Mouse (Mus musculus) testis, adult 2 months (tissue): Measurements from ENCODE around the gene Cd151. TPM values are rescaled to one million over a fixed set of nuclear protein-coding genes. Genes with fewer than 3 reads are reported as not detected.

ENCODE experiments used
- H3K27ac ChIP-seq: fragments of 200-500 bp; 2 replicates; pipeline ENCODE4 v1.5.1; 2012; ENCODE audit warnings: low read depth, low read length; ENCODE audit not compliant: control insufficient read depth, insufficient read depth
- H3K27me3 ChIP-seq: fragments of 200-500 bp; 2 replicates; pipeline ENCODE4 v1.6.1; 2012; ENCODE audit warnings: mild to moderate bottlenecking, low read length, moderate library complexity; ENCODE audit not compliant: control insufficient read depth, insufficient read depth
- H3K36me3 ChIP-seq: fragments of 200-500 bp; 2 replicates; pipeline ENCODE4 v1.6.1; 2012; ENCODE audit warnings: mild to moderate bottlenecking, low read length; ENCODE audit not compliant: control insufficient read depth, insufficient read depth
- H3K4me1 ChIP-seq: fragments of 200-500 bp; 2 replicates; pipeline ENCODE4 v1.6.1; 2012; ENCODE audit warnings: low read length; ENCODE audit not compliant: control insufficient read depth, insufficient read depth
- H3K4me3 ChIP-seq: fragments of 200-500 bp; 2 replicates; pipeline ENCODE4 v1.5.1; 2012; ENCODE audit warnings: low read depth, mild to moderate bottlenecking, low read length, moderate library complexity, mixed read lengths; ENCODE audit not compliant: control insufficient read depth
- CTCF ChIP-seq: fragments of 200-500 bp; IDR thresholded peaks from 2 replicates; pipeline ENCODE4 v1.5.1; 2012; ENCODE audit warnings: low read depth, mild to moderate bottlenecking, inconsistent platforms, low read length, moderate library complexity; ENCODE audit not compliant: control insufficient read depth, insufficient read depth, insufficient replicate concordance
- POLR2A ChIP-seq: fragments of 200-500 bp; IDR thresholded peaks from 2 replicates; pipeline ENCODE4 v1.6.1; 2012; ENCODE audit warnings: low read depth, mild to moderate bottlenecking, inconsistent platforms, low read length, moderate library complexity; ENCODE audit not compliant: control insufficient read depth
- polyA plus RNA-seq: library from polyadenylated mRNA; depleted of rRNA; stranded (reverse); fragments of >200 nt; gene quantifications from 2 replicates; pipeline ENCODE4 v1.2.3, GENCODE M21; 2012; rRNA removed

Gene Cd151
- polyA plus RNA-seq, 1 experiment: 104 TPM

DNA sequence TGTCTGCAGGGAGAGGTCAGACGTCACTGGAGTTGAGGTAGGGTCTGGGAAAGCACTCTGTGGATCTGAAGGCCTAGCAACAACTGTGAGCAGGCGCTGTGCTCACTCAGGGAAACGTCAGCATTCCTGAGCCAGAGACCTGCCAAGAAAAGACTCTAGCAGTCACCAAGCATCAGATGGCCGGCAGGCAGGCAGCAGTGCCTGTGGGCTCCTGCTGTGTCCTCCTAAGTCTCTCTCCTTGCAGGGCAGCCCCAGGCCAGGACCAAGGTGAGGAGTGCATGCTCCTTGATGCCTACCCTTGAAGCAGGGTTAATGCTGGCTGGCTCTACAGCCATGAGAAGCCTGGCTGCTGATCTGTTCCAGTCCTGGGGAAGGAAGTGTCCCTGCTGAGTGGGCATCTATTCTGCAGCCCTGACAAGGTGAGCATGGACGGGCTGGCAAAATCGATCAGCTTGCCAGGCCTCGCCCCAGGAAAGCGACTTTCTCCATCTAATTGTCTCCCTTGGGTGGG lies 43.5 kb downstream of the Cd151 start:
- H3K4me3 ChIP-seq: no peak overlapping the region
- H3K27ac ChIP-seq: no peak overlapping the region

DNA sequence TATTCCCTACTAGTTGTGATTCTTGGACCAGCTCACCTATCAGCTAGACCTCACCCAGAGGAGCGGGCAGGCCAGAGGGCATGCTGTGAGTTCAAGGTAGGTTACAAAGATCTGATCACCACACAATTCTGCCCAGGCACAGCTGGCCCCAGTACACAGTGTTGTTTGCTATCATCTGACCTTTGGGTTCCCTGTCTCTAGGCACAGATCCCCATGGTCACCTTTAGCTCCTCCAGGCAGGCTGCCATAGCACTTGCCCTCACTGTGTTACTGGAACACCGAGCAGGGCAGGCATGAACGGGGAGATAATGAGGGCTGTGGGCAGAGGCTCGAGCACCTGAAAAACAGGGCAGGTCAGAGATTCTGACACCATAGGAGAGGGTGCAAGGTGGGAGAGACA lies 50.4 kb downstream of the Cd151 start:
- H3K4me1 ChIP-seq: no peaks in the 10 kb centered on the region
- H3K27ac ChIP-seq: no peak overlapping the region
- no peaks in the 10 kb centered on the region; the same call in 1 of the 2 replicates for H3K36me3 ChIP-seq
- H3K4me3 ChIP-seq: no peak overlapping the region
- H3K27me3 ChIP-seq: no peaks in the 10 kb centered on the region
- no peak for TF ChIP-seq POLR2A
- TF ChIP-seq CTCF: no peak

More for the DNA sequence above, 43.5 kb downstream of the Cd151 start:
- no peak for TF ChIP-seq CTCF
- TF ChIP-seq POLR2A: no peak
- Histone ChIP-seq H3K4me1 (no peaks in the 10 kb centered on the region), H3K27me3 (no peaks in the 10 kb centered on the region), H3K36me3 (no peaks in the 10 kb centered on the region; the same call in 1 of the 2 replicates)

DNA sequence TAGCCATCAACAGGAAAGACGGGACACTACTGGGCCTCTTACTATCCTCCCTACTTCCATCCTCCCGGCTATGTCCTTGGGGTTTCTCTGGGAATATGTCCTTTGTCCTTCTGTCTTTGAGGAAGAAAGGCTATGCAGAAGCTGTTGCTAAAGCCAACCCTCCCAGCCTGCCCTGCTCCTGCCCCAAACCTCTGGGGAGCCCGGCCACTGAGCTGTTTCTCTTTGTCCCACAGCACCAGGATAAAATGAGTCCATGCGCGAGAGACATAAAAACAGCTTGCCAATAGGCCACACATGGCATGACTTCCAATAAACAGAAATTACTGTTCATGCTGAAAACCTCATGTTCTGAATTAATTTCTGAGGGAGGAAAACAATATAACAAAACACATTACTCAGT lies 51.1 kb downstream of the Cd151 start:
- Histone ChIP-seq H3K4me1 (no peaks in the 10 kb centered on the region), H3K27ac (no peak overlapping the region), H3K27me3 (no peaks in the 10 kb centered on the region), H3K4me3 (no peak overlapping the region), H3K36me3 (no peaks in the 10 kb centered on the region; the same call in 1 of the 2 replicates)
- no peak for TF ChIP-seq POLR2A
- no peak for TF ChIP-seq CTCF

DNA sequence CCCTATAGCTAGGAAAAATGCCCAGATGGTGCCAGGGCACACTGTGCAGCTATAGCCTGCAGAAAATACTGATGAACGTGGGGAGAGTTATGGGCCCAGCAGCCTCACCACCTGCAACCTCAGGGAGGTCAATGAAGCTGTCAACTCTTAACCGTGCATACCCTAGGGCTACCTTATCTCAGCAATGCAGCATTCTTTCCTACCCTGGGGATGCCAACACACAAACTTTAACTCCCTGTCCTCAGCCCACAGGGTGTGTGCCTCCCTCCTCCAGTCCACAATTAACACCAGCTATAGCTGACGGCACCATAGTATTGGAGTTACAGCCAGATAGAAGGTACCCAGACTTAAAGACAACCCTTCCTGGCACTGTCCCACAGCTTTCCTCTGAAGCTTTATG lies 51.7 kb downstream of the Cd151 start:
- no peaks in the 10 kb centered on the region for H3K4me1 ChIP-seq
- H3K27me3 ChIP-seq: no peaks in the 10 kb centered on the region
- TF ChIP-seq POLR2A (no peak), CTCF (no peak)
- H3K36me3 ChIP-seq: no peaks in the 10 kb centered on the region
- no peak overlapping the region for H3K4me3 ChIP-seq
- no peak overlapping the region for H3K27ac ChIP-seq

DNA sequence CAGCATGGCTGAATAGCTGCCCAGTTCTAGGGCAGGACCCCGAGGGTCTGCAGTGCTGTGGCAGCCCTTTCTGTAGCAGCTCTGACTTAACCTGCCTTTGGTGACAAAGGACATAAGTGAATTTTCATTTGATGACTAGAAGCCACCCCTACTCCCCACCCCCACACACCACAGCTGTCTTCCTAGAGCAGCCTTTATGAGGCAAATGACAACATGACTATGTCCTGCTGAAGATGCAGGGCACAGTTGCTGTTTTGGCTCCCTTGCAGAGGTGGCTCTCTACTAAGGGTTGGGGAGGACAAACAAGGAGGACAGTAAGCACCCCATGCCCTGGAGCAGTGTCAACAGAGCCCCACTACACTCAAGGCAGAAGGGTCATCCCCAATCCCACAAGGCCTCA lies 52.6 kb downstream of the Cd151 start:
- Histone ChIP-seq H3K4me3 (no peak overlapping the region), H3K36me3 (no peaks in the 10 kb centered on the region), H3K27ac (no peak overlapping the region), H3K4me1 (no peaks in the 10 kb centered on the region), H3K27me3 (no peaks in the 10 kb centered on the region)
- TF ChIP-seq CTCF: no peak
- TF ChIP-seq POLR2A: no peak

Other genes with a start within 250 kb of the Cd151 start
- 17.6 and 19.0 TPM in 2 replicates for gene Phrf1, start 238.6 kb upstream of the Cd151 start, polyA plus RNA-seq
- gene Irf7, start 200.9 kb upstream of the Cd151 start, polyA plus RNA-seq: 2.3 and 2.4 TPM in 2 replicates
- 0.76 and 0.91 TPM in 2 replicates for gene Cdhr5, start 190.6 kb upstream of the Cd151 start, polyA plus RNA-seq
- gene Sct, start 188.3 kb upstream of the Cd151 start, polyA plus RNA-seq: 6.4 and 8.6 TPM in 2 replicates
- gene Drd4, start 175.4 kb upstream of the Cd151 start, polyA plus RNA-seq: 11.5 and 13.0 TPM in 2 replicates
- 8.3 and 9.1 TPM in 2 replicates for gene Deaf1, start 139.7 kb upstream of the Cd151 start, polyA plus RNA-seq
- 42.3 and 44.2 TPM in 2 replicates for gene Tmem80, start 139.7 kb upstream of the Cd151 start, polyA plus RNA-seq
- 4.7 and 5.3 TPM in 2 replicates for gene Eps8l2, start 128.5 kb upstream of the Cd151 start, polyA plus RNA-seq
- 26.0 and 30.2 TPM in 2 replicates for gene Taldo1, start 75.2 kb upstream of the Cd151 start, polyA plus RNA-seq
- gene Gatd1, start 53.3 kb upstream of the Cd151 start, polyA plus RNA-seq: 23.3 and 24.4 TPM in 2 replicates
- 0.48 and 0.63 TPM in 2 replicates for gene Cend1, start 37.9 kb upstream of the Cd151 start, polyA plus RNA-seq
- 7.2 and 10.9 TPM in 2 replicates for gene Slc25a22, start 29.5 kb upstream of the Cd151 start, polyA plus RNA-seq
- gene Pidd1, start 23.4 kb upstream of the Cd151 start, polyA plus RNA-seq: 5.5 and 5.6 TPM in 2 replicates
- gene Rplp2, start 20.0 kb upstream of the Cd151 start, polyA plus RNA-seq: 226 and 309 TPM in 2 replicates
- 379 and 436 TPM in 2 replicates for gene Pnpla2, start 12.2 kb upstream of the Cd151 start, polyA plus RNA-seq
- gene Cracr2b, start 6.3 kb upstream of the Cd151 start, polyA plus RNA-seq: 2.1 and 2.4 TPM in 2 replicates
- gene Polr2l, start 7.7 kb downstream of the Cd151 start, polyA plus RNA-seq: 20.8 and 21.1 TPM in 2 replicates
- 14.6 and 15.5 TPM in 2 replicates for gene Tspan4, start 7.8 kb downstream of the Cd151 start, polyA plus RNA-seq
- gene Chid1, start 72.5 kb downstream of the Cd151 start, polyA plus RNA-seq: 81.0 and 89.4 TPM in 2 replicates
- 25.4 and 26.8 TPM in 2 replicates for gene Ap2a2, start 94.8 kb downstream of the Cd151 start, polyA plus RNA-seq
- 1.6 and 1.8 TPM in 2 replicates for gene Muc6, start 187.9 kb downstream of the Cd151 start, polyA plus RNA-seq
- gene Muc2, start 222.9 kb downstream of the Cd151 start, polyA plus RNA-seq: 1.3 and 1.8 TPM in 2 replicates